Mouse (Mus musculus): ENCODE measurements around the gene Pink1.

GRCm38 (mm10) chr4:138358176-138358575, 32.1 kb upstream of the Pink1 start:
- TF ChIP-seq CTCF (IDR thresholded peaks at IDR 0.05; ENCODE audit: borderline replicate concordance, control insufficient read depth, extremely low read depth, insufficient read depth, low read length, poor library complexity) (no peak), POLR2A (IDR thresholded peaks at IDR 0.05; ENCODE audit: control insufficient read depth, extremely low read depth, insufficient read depth, low read length, poor library complexity) (no peak)
